ENCODE assay signal across 8 mouse cellular contexts in genomic region chr7:135792918-135793317, GRCm38 (mm10).
DNase-seq lines count a peak whose midpoint lies in the region; ATAC-seq and TF ChIP-seq lines count a peak whose summit lies in the region.

No protein-coding gene starts in this region.

- DNase-seq in forebrain, embryonic 14.5 days (ENCODE audit: low spot score) = peak; percentile 20
- peak; percentile 14 to 24 for DNase-seq in right cerebral cortex, adult 2 months (ENCODE audit: low spot score in 2 of 2)
- no peak for DNase-seq in right cerebral cortex, postnatal 10 days (ENCODE audit: low spot score in 2 of 2)
- peak; percentile 14 to 40 for DNase-seq in spleen, postnatal 36 days (ENCODE audit: low spot score in 2 of 2)
- DNase-seq in left cerebral cortex, postnatal 36 days (ENCODE audit: low spot score in 2 of 2) = no peak

- no peak overlapping the region for H3K9ac ChIP-seq in forebrain, embryonic 14.5 days (ENCODE audit: low read length)
- H3K9ac ChIP-seq in forebrain, embryonic 12.5 days = no peak overlapping the region
- H3K9ac ChIP-seq in liver, embryonic 16.5 days (ENCODE audit: low read depth, low read length) = no peak overlapping the region

- peaks cover 14% of the 10 kb centered on the region for H3K4me1 ChIP-seq in forebrain, embryonic 14.5 days (ENCODE audit: control insufficient read depth, insufficient read depth, low read length)
- H3K4me1 ChIP-seq in forebrain, embryonic 12.5 days = peaks cover 18% of the 10 kb centered on the region
- H3K4me1 ChIP-seq in embryonic fibroblast, embryonic 13.5 days (ENCODE audit: control insufficient read depth, insufficient read depth, low read length) = no peaks in the 10 kb centered on the region
- H3K4me1 ChIP-seq in liver, embryonic 16.5 days (ENCODE audit: control insufficient read depth, low read depth, low read length) = peaks cover 9% of the 10 kb centered on the region

- H3K27ac ChIP-seq in forebrain, embryonic 14.5 days (ENCODE audit: low read depth, low read length) = no peak overlapping the region
- H3K27ac ChIP-seq in forebrain, embryonic 12.5 days = no peak overlapping the region
- H3K27ac ChIP-seq in embryonic fibroblast, embryonic 13.5 days (ENCODE audit: insufficient read depth, low read length) = no peak overlapping the region
- no peak overlapping the region for H3K27ac ChIP-seq in liver, embryonic 16.5 days (ENCODE audit: low read length)

- H3K36me3 ChIP-seq in forebrain, embryonic 14.5 days (ENCODE audit: control insufficient read depth, insufficient read depth, low read length) = no peaks in the 10 kb centered on the region
- no peaks in the 10 kb centered on the region for H3K36me3 ChIP-seq in forebrain, embryonic 12.5 days (replicated peaks)
- H3K36me3 ChIP-seq in liver, embryonic 16.5 days (ENCODE audit: control insufficient read depth, insufficient read depth) = no peaks in the 10 kb centered on the region

- no peaks in the 10 kb centered on the region for H3K27me3 ChIP-seq in forebrain, embryonic 14.5 days (replicated peaks; ENCODE audit: control insufficient read depth, insufficient read depth, low read length)
- H3K27me3 ChIP-seq in forebrain, embryonic 12.5 days = peaks cover 9% of the 10 kb centered on the region
- peaks cover 6% of the 10 kb centered on the region for H3K27me3 ChIP-seq in liver, embryonic 16.5 days (ENCODE audit: control insufficient read depth, insufficient read depth, low read depth, low read length)

- TF ChIP-seq POLR2A in embryonic fibroblast, embryonic 13.5 days (IDR thresholded peaks at IDR 0.05; ENCODE audit: low read depth, low read length) = no peak

- H3K4me3 ChIP-seq in forebrain, embryonic 14.5 days (ENCODE audit: low read depth, low read length) = no peak overlapping the region
- no peak overlapping the region for H3K4me3 ChIP-seq in forebrain, embryonic 12.5 days (replicated peaks)
- H3K4me3 ChIP-seq in embryonic fibroblast, embryonic 13.5 days (ENCODE audit: insufficient read depth, low read length) = no peak overlapping the region
- H3K4me3 ChIP-seq in liver, embryonic 16.5 days (ENCODE audit: low read depth, low read length) = no peak overlapping the region

- no peaks in the 10 kb centered on the region for H3K9me3 ChIP-seq in forebrain, embryonic 14.5 days (replicated peaks; ENCODE audit: control insufficient read depth, low read length)
- H3K9me3 ChIP-seq in forebrain, embryonic 12.5 days = no peaks in the 10 kb centered on the region
- no peaks in the 10 kb centered on the region for H3K9me3 ChIP-seq in liver, embryonic 16.5 days (replicated peaks; ENCODE audit: control insufficient read depth, low read length)

- TF ChIP-seq CTCF in embryonic fibroblast, embryonic 13.5 days (IDR thresholded peaks at IDR 0.05; ENCODE audit: borderline replicate concordance, insufficient read depth, low read length) = 0 out of 2 replicates have a peak, but pooled peaks have one; percentile 18

- intact Hi-C loops in left cerebral cortex, postnatal 36 days (cut with DNase I) = no loop called here

- ATAC-seq in forebrain, embryonic 14.5 days = no peak
- no peak for ATAC-seq in forebrain, embryonic 12.5 days (ENCODE audit: low FRiP score)
- peak; percentile 82 for ATAC-seq in liver, embryonic 16.5 days (ENCODE audit: low read depth)

- WGBS in forebrain, embryonic 14.5 days = 37% methylated on average over 8 of the region's 8 CpGs
- 36% methylated on average over 8 of the region's 8 CpGs for WGBS in forebrain, embryonic 12.5 days
- WGBS in liver, embryonic 16.5 days (ENCODE audit: insufficient replicate concordance) = 20% methylated on average over 8 of the region's 8 CpGs

- H3K4me2 ChIP-seq in forebrain, embryonic 14.5 days (ENCODE audit: low read length) = no peak overlapping the region
- no peak overlapping the region for H3K4me2 ChIP-seq in forebrain, embryonic 12.5 days
- no peak overlapping the region for H3K4me2 ChIP-seq in liver, embryonic 16.5 days (ENCODE audit: low read depth, low read length)

Comparison
In these comparisons a context has a peak if more than half of its experiments do, and no peak if none do; other contexts are left out.
1. DNase-seq: peak in forebrain, embryonic 14.5 days (single experiment), right cerebral cortex, adult 2 months (2 of 2) and spleen, postnatal 36 days (2 of 2); none in right cerebral cortex, postnatal 10 days (0 of 2) and left cerebral cortex, postnatal 36 days (0 of 2).